Mouse (Mus musculus): Measurements from ENCODE around the gene Zfp420. TPM values are rescaled to one million over a fixed set of nuclear protein-coding genes. Genes with fewer than 3 reads are reported as not detected.

Zfp420 gene
- polyA plus RNA-seq, 1 experiment from 2014 or later, result 5.5 TPM

GRCm38 (mm10) chr7:29917371-29918061 is 57.7 kb downstream of the Zfp420 start:
- 19% methylated on average over 6 of the region's 6 CpGs for WGBS
- ATAC-seq (replicated peaks; ENCODE audit: low FRiP score, low read depth) (no peak), DNase-seq (ENCODE audit: low spot score) (no peak)

GRCm38 (mm10) chr7:29918062-29918453 is 58.3 kb downstream of the Zfp420 start:
- ATAC-seq (replicated peaks; ENCODE audit: low FRiP score, low read depth) (no peak), DNase-seq (ENCODE audit: low spot score) (no peak)
- Histone ChIP-seq H3K27me3 (ENCODE audit: insufficient read depth, low read length) (no peaks in the 10 kb centered on the region), H3K4me3 (replicated peaks; ENCODE audit: low read depth, low read length) (no peak overlapping the region), H3K9ac (ENCODE audit: low read depth, low read length) (no peak overlapping the region), H3K4me2 (ENCODE audit: low read length) (no peak overlapping the region), H3K36me3 (ENCODE audit: insufficient read depth, low read length) (peaks cover 28% of the 10 kb centered on the region), H3K9me3 (replicated peaks; ENCODE audit: low read length) (no peaks in the 10 kb centered on the region), H3K4me1 (replicated peaks; ENCODE audit: insufficient read depth, low read length) (no peaks in the 10 kb centered on the region), H3K27ac (0 out of 2 replicates have a peak overlapping the region, but pooled peaks have one; percentile 28)
- no peak for TF ChIP-seq CTCF (IDR thresholded peaks at IDR 0.05; ENCODE audit: low read depth)
- 86% methylated on average over 4 of the region's 4 CpGs for WGBS

More at GRCm38 (mm10) chr7:29917371-29918061, 57.7 kb downstream of the Zfp420 start:
- H3K4me1 ChIP-seq (replicated peaks; ENCODE audit: insufficient read depth, low read length), result no peaks in the 10 kb centered on the region
- no peak overlapping the region for H3K4me3 ChIP-seq (replicated peaks; ENCODE audit: low read depth, low read length)
- H3K36me3 ChIP-seq (ENCODE audit: insufficient read depth, low read length), result peaks cover 31% of the 10 kb centered on the region
- H3K27me3 ChIP-seq (ENCODE audit: insufficient read depth, low read length), result no peaks in the 10 kb centered on the region
- no peaks in the 10 kb centered on the region for H3K9me3 ChIP-seq (replicated peaks; ENCODE audit: low read length)
- H3K4me2 ChIP-seq (ENCODE audit: low read length), result no peak overlapping the region
- H3K27ac ChIP-seq, result peak overlapping the region; percentile 28; the same call in 1 of the 2 replicates
- TF ChIP-seq CTCF (IDR thresholded peaks at IDR 0.05; ENCODE audit: low read depth), result no peak
- H3K9ac ChIP-seq (ENCODE audit: low read depth, low read length), result no peak overlapping the region

GRCm38 (mm10) chr7:29921439-29922093 is 61.8 kb downstream of the Zfp420 start:
- no peak overlapping the region for H3K4me2 ChIP-seq (ENCODE audit: low read length)

GRCm38 (mm10) chr7:29922780-29923179 is 63.0 kb downstream of the Zfp420 start:
- no peaks in the 10 kb centered on the region for H3K36me3 ChIP-seq (ENCODE audit: insufficient read depth, low read length)
- H3K9me3 ChIP-seq (replicated peaks; ENCODE audit: low read length), result no peaks in the 10 kb centered on the region
- ATAC-seq (replicated peaks; ENCODE audit: low FRiP score, low read depth) (no peak), DNase-seq (ENCODE audit: low spot score) (peak; percentile 27)
- no peak overlapping the region for H3K27ac ChIP-seq
- no peaks in the 10 kb centered on the region for H3K27me3 ChIP-seq (ENCODE audit: insufficient read depth, low read length)
- no peak overlapping the region for H3K9ac ChIP-seq (ENCODE audit: low read depth, low read length)
- 11% methylated on average over 2 of the region's 2 CpGs for WGBS
- H3K4me3 ChIP-seq (replicated peaks; ENCODE audit: low read depth, low read length), result no peak overlapping the region
- H3K4me2 ChIP-seq (ENCODE audit: low read length), result no peak overlapping the region
- TF ChIP-seq CTCF (IDR thresholded peaks at IDR 0.05; ENCODE audit: low read depth), result no peak
- no peaks in the 10 kb centered on the region for H3K4me1 ChIP-seq (replicated peaks; ENCODE audit: insufficient read depth, low read length)

More at GRCm38 (mm10) chr7:29921439-29922093, 61.8 kb downstream of the Zfp420 start:
- DNase-seq (ENCODE audit: low spot score), result no peak
- H3K27ac ChIP-seq, result no peak overlapping the region
- no peaks in the 10 kb centered on the region for H3K36me3 ChIP-seq (ENCODE audit: insufficient read depth, low read length)
- 81% methylated on average over 6 of the region's 6 CpGs for WGBS
- no peaks in the 10 kb centered on the region for H3K27me3 ChIP-seq (ENCODE audit: insufficient read depth, low read length)
- no peak for TF ChIP-seq CTCF (IDR thresholded peaks at IDR 0.05; ENCODE audit: low read depth)
- no peak overlapping the region for H3K4me3 ChIP-seq (replicated peaks; ENCODE audit: low read depth, low read length)
- H3K9ac ChIP-seq (ENCODE audit: low read depth, low read length), result no peak overlapping the region
- H3K9me3 ChIP-seq (replicated peaks; ENCODE audit: low read length), result no peaks in the 10 kb centered on the region
- ATAC-seq (replicated peaks; ENCODE audit: low FRiP score, low read depth), result no peak
- H3K4me1 ChIP-seq (replicated peaks; ENCODE audit: insufficient read depth, low read length), result no peaks in the 10 kb centered on the region

Small RNA genes lying within 50 kb of the gene (microRNA-seq; reads per million reads assigned to microRNA genes)
- gene Mir7668, result not detected

Other genes starting within 250 kb of the Zfp420 start
- gene Catsperg2, start 132.9 kb upstream of the Zfp420 start, polyA plus RNA-seq (2015; fragmentation: Nextera tagmentation; extraction: Ambion mirVana), result not detected in 2 replicates
- gene Zfp84, start 91.4 kb upstream of the Zfp420 start, polyA plus RNA-seq (2015; fragmentation: Nextera tagmentation; extraction: Ambion mirVana), result 10.5 and 10.6 TPM in 2 replicates
- gene Zfp30, start 76.0 kb upstream of the Zfp420 start, polyA plus RNA-seq (2015; fragmentation: Nextera tagmentation; extraction: Ambion mirVana), result 7.5 and 7.7 TPM in 2 replicates
- gene Zfp790, start 43.9 kb upstream of the Zfp420 start, polyA plus RNA-seq (2015; fragmentation: Nextera tagmentation; extraction: Ambion mirVana), result 9.1 and 9.8 TPM in 2 replicates
- 4.6 TPM in 2 replicates for gene Zfp940, start 6.3 kb upstream of the Zfp420 start, polyA plus RNA-seq (2015; fragmentation: Nextera tagmentation; extraction: Ambion mirVana)
- 7.7 and 7.8 TPM in 2 replicates for gene Zfp27, start 46.6 kb downstream of the Zfp420 start, polyA plus RNA-seq (2015; fragmentation: Nextera tagmentation; extraction: Ambion mirVana)
- 3.9 and 4.7 TPM in 2 replicates for gene Zfp383, start 48.2 kb downstream of the Zfp420 start, polyA plus RNA-seq (2015; fragmentation: Nextera tagmentation; extraction: Ambion mirVana)
- gene Zfp74, start 94.1 kb downstream of the Zfp420 start, polyA plus RNA-seq (2015; fragmentation: Nextera tagmentation; extraction: Ambion mirVana), result 5.6 and 6.7 TPM in 2 replicates
- 6.4 TPM in 2 replicates for gene Zfp568, start 124.0 kb downstream of the Zfp420 start, polyA plus RNA-seq (2015; fragmentation: Nextera tagmentation; extraction: Ambion mirVana)
- gene Zfp14, start 191.4 kb downstream of the Zfp420 start, polyA plus RNA-seq (2015; fragmentation: Nextera tagmentation; extraction: Ambion mirVana), result 2.8 and 3.8 TPM in 2 replicates
- gene Zfp82, start 212.9 kb downstream of the Zfp420 start, polyA plus RNA-seq (2015; fragmentation: Nextera tagmentation; extraction: Ambion mirVana), result 2.7 and 3.7 TPM in 2 replicates
- gene Gm26920, start 230.4 kb downstream of the Zfp420 start, polyA plus RNA-seq (2015; fragmentation: Nextera tagmentation; extraction: Ambion mirVana), result 0.83 and 1.8 TPM in 2 replicates
- gene Zfp566, start 230.5 kb downstream of the Zfp420 start, polyA plus RNA-seq (2015; fragmentation: Nextera tagmentation; extraction: Ambion mirVana), result 9.5 and 9.6 TPM in 2 replicates
- gene Zfp260, start 234.8 kb downstream of the Zfp420 start, polyA plus RNA-seq (2015; fragmentation: Nextera tagmentation; extraction: Ambion mirVana), result 79.8 and 84.7 TPM in 2 replicates